Mouse (Mus musculus): ENCODE data around the gene Tgfa. TPM values are rescaled to one million over a fixed set of nuclear protein-coding genes. Genes with fewer than 3 reads are reported as not detected.
A peak's percentile ranks its signal among the peaks of the same experiment; 100 is the strongest.

Tgfa gene
- polyA plus RNA-seq, 1 experiment, result 0.49 TPM

DNA sequence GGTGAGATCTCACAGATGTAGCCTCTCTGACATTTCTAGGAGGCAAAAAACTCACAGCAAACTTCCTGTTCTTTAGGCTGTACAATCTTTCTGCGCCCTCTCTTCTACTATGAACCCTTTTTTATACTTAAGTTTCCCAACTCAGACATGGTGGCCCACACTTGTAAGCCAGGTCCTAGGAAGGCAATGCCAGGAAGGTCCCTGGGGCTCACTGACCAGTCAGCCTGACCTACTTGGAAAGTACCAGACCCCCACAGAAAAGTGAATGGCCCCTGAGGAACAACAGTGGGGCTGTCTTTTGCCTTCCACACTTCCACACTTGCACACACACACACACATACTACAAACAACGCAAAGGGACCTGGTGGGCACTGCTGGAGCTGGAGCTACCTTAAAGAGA, 55.2 kb downstream of the Tgfa start:
- WGBS, result 76% methylated on average over 2 of the region's 2 CpGs
- Histone ChIP-seq H3K4me1 (ENCODE audit: control insufficient read depth, insufficient read depth, insufficient read length) (no peaks in the 10 kb centered on the region), H3K36me3 (ENCODE audit: control insufficient read depth, insufficient read depth, low read length) (no peaks in the 10 kb centered on the region), H3K4me3 (ENCODE audit: extremely low read depth, insufficient read depth, insufficient read length) (no peak overlapping the region), H3K27me3 (ENCODE audit: control insufficient read depth, insufficient read depth, low read length) (no peaks in the 10 kb centered on the region), H3K27ac (ENCODE audit: insufficient read depth, low read length) (no peak overlapping the region)
- DNase-seq (ENCODE audit: low read depth in 1 of 2, low spot score in 2 of 2), result no peak
- TF ChIP-seq CTCF (IDR thresholded peaks at IDR 0.05; ENCODE audit: extremely low read depth, insufficient read depth, insufficient read length, insufficient replicate concordance), result no peak
- no peak for TF ChIP-seq POLR2A (IDR thresholded peaks at IDR 0.05; ENCODE audit: low read depth, low read length)

DNA sequence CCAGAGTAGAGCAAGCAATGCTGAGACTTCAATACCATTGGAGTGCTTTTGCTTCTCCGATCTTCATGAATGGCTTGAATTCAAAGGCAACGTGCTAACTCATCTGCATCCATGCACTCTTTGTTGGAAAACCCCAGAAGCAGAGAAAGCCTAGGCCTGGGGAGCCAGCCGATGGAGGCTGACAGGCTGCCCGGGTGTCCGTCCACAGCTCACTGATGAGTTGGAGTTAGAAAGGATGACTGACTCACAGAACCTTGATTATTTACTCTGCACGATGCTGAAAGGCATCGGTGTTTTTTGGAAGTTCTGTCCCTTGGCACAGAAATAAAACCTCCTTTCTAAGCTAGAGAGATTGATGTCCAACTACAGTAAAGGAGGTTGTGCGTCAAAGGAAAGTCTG, 55.8 kb downstream of the Tgfa start:
- no peak for DNase-seq (ENCODE audit: low read depth in 1 of 2, low spot score in 2 of 2)
- no peaks in the 10 kb centered on the region for H3K27me3 ChIP-seq (ENCODE audit: control insufficient read depth, insufficient read depth, low read length)

DNA sequence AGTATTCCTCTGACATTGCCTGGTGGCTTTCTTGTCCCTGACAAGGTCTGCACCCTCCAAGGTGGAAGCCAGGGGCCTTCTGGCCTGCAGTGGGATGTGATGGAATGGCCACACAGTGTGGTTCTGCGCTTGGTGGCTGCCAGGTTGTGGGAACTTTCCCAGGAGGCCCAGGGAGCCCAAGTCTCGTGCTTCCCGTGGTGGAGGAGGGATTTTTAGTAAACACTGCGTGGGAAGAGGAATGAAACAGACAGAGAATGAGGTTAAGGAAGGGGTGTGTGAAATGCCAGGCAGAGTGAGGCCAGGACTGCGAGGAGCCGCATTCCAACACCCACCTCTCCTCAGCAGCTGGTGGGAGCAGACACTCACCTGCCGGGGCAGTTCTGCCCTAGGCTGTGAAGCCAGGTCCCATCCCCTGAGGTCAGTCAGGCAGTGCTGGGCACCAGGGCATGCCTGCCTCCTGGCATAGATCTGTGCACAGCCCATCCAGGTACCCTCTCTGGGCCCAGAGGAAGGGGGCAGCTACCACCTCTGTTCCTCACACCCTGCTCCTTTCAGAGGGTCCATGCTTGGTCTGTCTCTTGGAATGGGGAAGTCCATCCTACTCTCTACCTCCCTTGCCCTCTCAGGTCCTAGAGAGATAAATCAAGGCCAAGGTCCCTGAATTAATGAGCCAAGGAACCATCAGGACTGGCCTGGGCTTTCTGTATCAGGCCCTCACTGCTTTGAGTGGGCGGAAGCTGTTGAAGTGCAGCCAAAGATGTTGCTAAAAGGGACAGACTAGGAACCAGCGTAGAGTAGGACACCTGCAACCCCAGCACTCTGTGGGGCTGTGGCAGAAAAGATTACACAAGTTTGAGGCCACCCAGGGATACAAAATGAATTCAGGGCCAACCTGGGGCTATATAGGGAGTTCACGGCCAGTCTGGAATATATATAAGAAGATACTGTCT, 57.4 kb downstream of the Tgfa start:
- 84% methylated on average over 10 of the region's 10 CpGs for WGBS
- no peak for DNase-seq (ENCODE audit: low read depth in 1 of 2, low spot score in 2 of 2)

More for the DNA sequence above, 55.8 kb downstream of the Tgfa start:
- Histone ChIP-seq H3K36me3 (ENCODE audit: control insufficient read depth, insufficient read depth, low read length) (no peaks in the 10 kb centered on the region), H3K4me3 (ENCODE audit: extremely low read depth, insufficient read depth, insufficient read length) (no peak overlapping the region), H3K27ac (ENCODE audit: insufficient read depth, low read length) (no peak overlapping the region), H3K4me1 (ENCODE audit: control insufficient read depth, insufficient read depth, insufficient read length) (no peaks in the 10 kb centered on the region)
- 92% methylated on average over 8 of the region's 8 CpGs for WGBS
- TF ChIP-seq CTCF (IDR thresholded peaks at IDR 0.05; ENCODE audit: extremely low read depth, insufficient read depth, insufficient read length, insufficient replicate concordance) (no peak), POLR2A (IDR thresholded peaks at IDR 0.05; ENCODE audit: low read depth, low read length) (no peak)

DNA sequence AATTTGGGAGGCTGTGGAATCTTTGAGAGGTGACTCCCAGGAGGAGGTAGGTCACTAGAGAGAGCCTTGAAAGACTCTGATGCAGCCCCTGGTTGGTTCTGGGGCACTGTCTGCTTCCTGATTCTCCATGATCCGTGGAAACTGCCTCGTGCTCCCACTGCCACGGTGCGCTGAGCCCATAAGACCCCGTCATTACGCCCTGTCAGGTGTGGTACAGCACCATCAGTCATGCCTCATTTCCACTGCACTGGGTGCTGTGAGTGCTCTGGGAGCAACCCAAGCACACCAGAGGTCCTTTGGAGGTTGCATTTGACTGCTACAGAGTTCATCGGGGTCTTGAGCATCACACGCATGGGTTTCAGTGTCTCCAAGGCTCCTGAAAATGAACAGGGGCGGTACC, 60.9 kb downstream of the Tgfa start:
- 85% methylated on average over 9 of the region's 9 CpGs for WGBS
- Histone ChIP-seq H3K27ac (ENCODE audit: insufficient read depth, low read length) (no peak overlapping the region), H3K4me3 (ENCODE audit: extremely low read depth, insufficient read depth, insufficient read length) (no peak overlapping the region), H3K27me3 (ENCODE audit: control insufficient read depth, insufficient read depth, low read length) (no peaks in the 10 kb centered on the region), H3K36me3 (ENCODE audit: control insufficient read depth, insufficient read depth, low read length) (no peaks in the 10 kb centered on the region), H3K4me1 (ENCODE audit: control insufficient read depth, insufficient read depth, insufficient read length) (no peaks in the 10 kb centered on the region)
- TF ChIP-seq POLR2A (IDR thresholded peaks at IDR 0.05; ENCODE audit: low read depth, low read length) (no peak), CTCF (IDR thresholded peaks at IDR 0.05; ENCODE audit: extremely low read depth, insufficient read depth, insufficient read length, insufficient replicate concordance) (no peak)
- no peak for DNase-seq (ENCODE audit: low read depth in 1 of 2, low spot score in 2 of 2)

More for the DNA sequence above, 57.4 kb downstream of the Tgfa start:
- Histone ChIP-seq H3K4me1 (ENCODE audit: control insufficient read depth, insufficient read depth, insufficient read length) (no peaks in the 10 kb centered on the region), H3K4me3 (ENCODE audit: extremely low read depth, insufficient read depth, insufficient read length) (no peak overlapping the region), H3K27me3 (ENCODE audit: control insufficient read depth, insufficient read depth, low read length) (no peaks in the 10 kb centered on the region), H3K27ac (ENCODE audit: insufficient read depth, low read length) (no peak overlapping the region), H3K36me3 (ENCODE audit: control insufficient read depth, insufficient read depth, low read length) (no peaks in the 10 kb centered on the region)
- TF ChIP-seq POLR2A (IDR thresholded peaks at IDR 0.05; ENCODE audit: low read depth, low read length), result no peak

DNA sequence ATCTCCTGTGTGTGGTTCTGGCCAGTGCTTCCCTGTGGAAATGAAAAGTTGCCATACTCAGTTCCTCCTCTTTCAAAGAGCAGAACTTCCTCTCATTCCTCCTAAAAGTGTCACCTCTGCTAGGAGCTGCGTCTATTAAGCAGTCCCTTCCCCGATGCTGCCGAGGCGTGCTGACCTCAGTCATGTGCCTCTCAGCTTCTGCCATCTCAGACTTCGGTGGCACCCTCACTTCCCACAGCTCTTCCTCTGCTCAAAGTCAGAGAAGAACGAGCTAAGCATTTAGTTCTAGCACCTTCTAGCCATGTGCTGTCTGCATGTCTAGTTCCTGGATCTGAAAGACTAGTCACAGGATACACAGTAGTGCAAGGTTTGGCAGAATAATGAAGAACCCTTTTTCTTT, 64.2 kb downstream of the Tgfa start:
- H3K36me3 ChIP-seq (ENCODE audit: control insufficient read depth, insufficient read depth, low read length), result no peaks in the 10 kb centered on the region
- TF ChIP-seq CTCF (IDR thresholded peaks at IDR 0.05; ENCODE audit: extremely low read depth, insufficient read depth, insufficient read length, insufficient replicate concordance), result no peak
- TF ChIP-seq POLR2A (IDR thresholded peaks at IDR 0.05; ENCODE audit: low read depth, low read length), result no peak
- no peaks in the 10 kb centered on the region for H3K27me3 ChIP-seq (ENCODE audit: control insufficient read depth, insufficient read depth, low read length)
- DNase-seq (ENCODE audit: low read depth in 1 of 2, low spot score in 2 of 2), result no peak
- no peak overlapping the region for H3K4me3 ChIP-seq (ENCODE audit: extremely low read depth, insufficient read depth, insufficient read length)
- no peaks in the 10 kb centered on the region for H3K4me1 ChIP-seq (ENCODE audit: control insufficient read depth, insufficient read depth, insufficient read length)
- WGBS, result 67% methylated on average over 6 of the region's 6 CpGs
- H3K27ac ChIP-seq (ENCODE audit: insufficient read depth, low read length), result no peak overlapping the region

DNA sequence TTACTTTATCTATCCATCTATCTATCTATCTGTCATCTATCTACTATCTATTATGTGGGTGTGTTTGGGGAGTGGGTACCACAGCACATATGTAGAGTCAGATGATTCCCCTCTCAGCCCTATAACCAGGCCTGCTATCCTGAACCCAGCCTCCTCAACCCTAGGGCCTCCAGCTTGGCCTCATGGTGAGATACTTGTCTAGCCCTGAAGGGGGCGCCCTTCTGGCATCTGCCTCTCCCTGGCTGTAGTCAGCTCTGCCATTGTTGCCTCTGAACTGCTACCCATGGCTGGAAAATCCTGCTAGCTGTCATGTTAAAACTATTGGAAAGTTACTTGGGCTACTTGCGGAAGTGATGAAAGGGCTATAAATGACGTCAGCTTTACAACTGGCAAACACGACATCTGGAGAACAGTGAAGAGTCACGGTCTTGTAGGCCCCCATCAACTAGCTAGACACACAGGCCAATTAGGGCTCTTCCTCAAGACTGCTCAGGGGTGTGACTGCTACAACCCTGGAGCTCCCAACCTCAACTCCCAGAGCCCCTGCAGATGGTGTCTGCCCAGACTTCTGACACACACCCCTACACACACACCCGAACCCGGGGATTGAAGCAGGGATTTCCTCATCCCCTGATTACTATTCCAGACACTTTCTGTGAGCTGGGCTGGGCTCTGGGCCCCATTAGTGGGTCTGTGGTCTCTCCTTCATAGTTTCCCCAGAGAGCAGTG, 65.5 kb downstream of the Tgfa start:
- peak in 1 of 2 experiments; percentile 6 for DNase-seq (ENCODE audit: low read depth in 1 of 2, low spot score in 2 of 2)
- Histone ChIP-seq H3K27ac (ENCODE audit: insufficient read depth, low read length) (no peak overlapping the region), H3K36me3 (ENCODE audit: control insufficient read depth, insufficient read depth, low read length) (no peaks in the 10 kb centered on the region), H3K4me1 (ENCODE audit: control insufficient read depth, insufficient read depth, insufficient read length) (no peaks in the 10 kb centered on the region), H3K4me3 (ENCODE audit: extremely low read depth, insufficient read depth, insufficient read length) (no peak overlapping the region), H3K27me3 (ENCODE audit: control insufficient read depth, insufficient read depth, low read length) (no peaks in the 10 kb centered on the region)
- TF ChIP-seq POLR2A (IDR thresholded peaks at IDR 0.05; ENCODE audit: low read depth, low read length), result no peak
- no peak for TF ChIP-seq CTCF (IDR thresholded peaks at IDR 0.05; ENCODE audit: extremely low read depth, insufficient read depth, insufficient read length, insufficient replicate concordance)
- WGBS, result 70% methylated on average over 7 of the region's 7 CpGs

Data from spleen, adult 2 months (tissue).